Comparison of ENCODE assay signal across 8 mouse cellular contexts in the genomic region with DNA sequence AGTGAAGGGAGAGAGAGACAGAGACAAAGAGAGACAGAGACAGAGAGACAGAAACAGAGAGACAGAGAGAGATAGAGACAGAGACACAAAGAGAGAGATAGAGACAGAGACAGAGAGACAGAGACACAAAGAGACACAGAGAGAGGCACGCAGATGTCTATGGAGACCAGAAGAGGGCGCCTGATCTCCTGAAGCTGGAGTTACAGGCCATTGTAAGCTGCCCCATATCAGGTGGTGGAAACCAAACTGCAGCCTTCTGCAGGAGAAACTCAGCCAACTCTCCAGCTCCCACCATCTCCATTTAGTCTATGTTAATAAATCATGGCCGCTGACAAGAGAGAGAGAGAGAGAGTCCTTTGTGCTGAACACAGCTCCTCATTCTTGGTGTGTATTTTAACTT.
DNase-seq lines count a peak whose midpoint lies in the region; ATAC-seq and TF ChIP-seq lines count a peak whose summit lies in the region.
"Had no signal": no experiment of that assay in that cellular context is flagged by ENCODE, and none has a peak within 500 bp of the region (broad histone marks: within the 10 kb centered on the region; RNA-seq: fewer than 3 reads in every experiment).

No protein-coding gene starts in this region.

- DNase-seq in kidney, postnatal 0 days (ENCODE audit: low spot score) = peak; percentile 65
- peak; percentile 59 for DNase-seq in ES-CJ7 (ENCODE audit: low read depth, low spot score)
- DNase-seq in brain, embryonic 14.5 days (ENCODE audit: low read depth) = peak; percentile 69
- DNase-seq in thymus, postnatal 14 days = peak; percentile 62

- ATAC-seq in kidney, postnatal 0 days (replicated peaks; ENCODE audit: low FRiP score, low read depth) = no peak
- ATAC-seq in kidney, embryonic 16.5 days (ENCODE audit: low FRiP score, low TSS enrichment) = no peak
- no peak for ATAC-seq in liver, embryonic 15.5 days (ENCODE audit: insufficient read depth)
- no peak for ATAC-seq in cerebellum, adult (ENCODE audit: insufficient number of reproducible peaks, low FRiP score, low TSS enrichment)

- WGBS in kidney, postnatal 0 days = 35% methylated on average over 3 of the region's 3 CpGs
- 46% methylated on average over 3 of the region's 3 CpGs for WGBS in kidney, embryonic 16.5 days
- 22% methylated on average over 3 of the region's 3 CpGs for WGBS in liver, embryonic 15.5 days (ENCODE audit: insufficient replicate concordance)

- TF ChIP-seq POLR2A in brain, embryonic 14.5 days (IDR thresholded peaks at IDR 0.05; ENCODE audit: borderline replicate concordance, extremely low read depth, insufficient read depth, insufficient read length, poor library complexity, severe bottlenecking) = no peak

- peak; percentile 70 for TF ChIP-seq CTCF in kidney, postnatal 0 days (IDR thresholded peaks at IDR 0.05; ENCODE audit: low read depth)
- TF ChIP-seq CTCF in brain, embryonic 14.5 days (IDR thresholded peaks at IDR 0.05; ENCODE audit: borderline replicate concordance, extremely low read depth, insufficient read depth, insufficient read length) = peak; percentile 53; the same call in 1 of the 2 replicates

- H3K27me3 ChIP-seq in kidney, postnatal 0 days (ENCODE audit: insufficient read depth, low read length) = no peaks in the 10 kb centered on the region
- H3K27me3 ChIP-seq in kidney, embryonic 16.5 days (ENCODE audit: insufficient read depth, low read length) = no peaks in the 10 kb centered on the region
- no peaks in the 10 kb centered on the region for H3K27me3 ChIP-seq in liver, embryonic 15.5 days
- H3K27me3 ChIP-seq: limb, embryonic 15.5 days had no signal

- H3K4me3 ChIP-seq in kidney, postnatal 0 days (replicated peaks; ENCODE audit: low read depth, low read length) = no peak overlapping the region
- H3K4me3 ChIP-seq in kidney, embryonic 16.5 days (ENCODE audit: low read length) = no peak overlapping the region
- H3K4me3 ChIP-seq in liver, embryonic 15.5 days (replicated peaks) = no peak overlapping the region
- H3K4me3 ChIP-seq: limb, embryonic 15.5 days had no signal

- no peak overlapping the region for H3K9ac ChIP-seq in kidney, postnatal 0 days (ENCODE audit: low read depth, low read length)
- H3K9ac ChIP-seq in kidney, embryonic 16.5 days (replicated peaks; ENCODE audit: low read length) = no peak overlapping the region
- H3K9ac ChIP-seq in liver, embryonic 15.5 days = no peak overlapping the region
- H3K9ac ChIP-seq: limb, embryonic 15.5 days had no signal

- H3K27ac ChIP-seq in kidney, postnatal 0 days = no peak overlapping the region
- no peak overlapping the region for H3K27ac ChIP-seq in kidney, embryonic 16.5 days (ENCODE audit: low read length)
- peak overlapping the region; percentile 6; the same call in 1 of the 2 replicates for H3K27ac ChIP-seq in liver, embryonic 15.5 days (replicated peaks)
- H3K27ac ChIP-seq: limb, embryonic 15.5 days had no signal

- H3K4me1 ChIP-seq in kidney, postnatal 0 days (replicated peaks; ENCODE audit: insufficient read depth, low read length) = no peaks in the 10 kb centered on the region
- no peaks in the 10 kb centered on the region; the same call in 1 of the 2 replicates for H3K4me1 ChIP-seq in kidney, embryonic 16.5 days (ENCODE audit: insufficient read depth, low read length)
- H3K4me1 ChIP-seq in liver, embryonic 15.5 days (replicated peaks) = peaks cover 57% of the 10 kb centered on the region
- H3K4me1 ChIP-seq: limb, embryonic 15.5 days had no signal

- no peak overlapping the region for H3K4me2 ChIP-seq in kidney, postnatal 0 days (ENCODE audit: low read length)
- no peak overlapping the region for H3K4me2 ChIP-seq in kidney, embryonic 16.5 days (replicated peaks; ENCODE audit: low read depth, low read length)
- H3K4me2 ChIP-seq in liver, embryonic 15.5 days = no peak overlapping the region
- H3K4me2 ChIP-seq: limb, embryonic 15.5 days had no signal

- H3K36me3 ChIP-seq in kidney, postnatal 0 days (ENCODE audit: insufficient read depth, low read length) = no peaks in the 10 kb centered on the region
- no peaks in the 10 kb centered on the region for H3K36me3 ChIP-seq in kidney, embryonic 16.5 days (ENCODE audit: insufficient read depth, low read length)
- no peaks in the 10 kb centered on the region for H3K36me3 ChIP-seq in liver, embryonic 15.5 days (replicated peaks)
- H3K36me3 ChIP-seq: limb, embryonic 15.5 days had no signal

- H3K9me3 ChIP-seq in kidney, postnatal 0 days (replicated peaks; ENCODE audit: low read length) = no peaks in the 10 kb centered on the region
- no peaks in the 10 kb centered on the region for H3K9me3 ChIP-seq in kidney, embryonic 16.5 days (ENCODE audit: low read length)
- no peaks in the 10 kb centered on the region for H3K9me3 ChIP-seq in liver, embryonic 15.5 days (replicated peaks)
- H3K9me3 ChIP-seq: limb, embryonic 15.5 days had no signal
